Mouse (Mus musculus): ENCODE data around the gene Miga2.
"Not testable (repeated sequence)": the region's sequence is repeated elsewhere in the genome, so short reads cannot be mapped to it uniquely, and the experiment has no call there.

Gene Miga2

GRCm38 (mm10) chr2:30397986-30398512, 34.0 kb downstream of the Miga2 start:
- DNase-seq (ENCODE audit: low spot score in 2 of 2), result no peak

GRCm38 (mm10) chr2:30399191-30400171, 35.4 kb downstream of the Miga2 start:
- no peak for DNase-seq (ENCODE audit: low spot score in 2 of 2)

- no peak for DNase-seq (ENCODE audit: low spot score in 2 of 2)
These were observed 37.5 kb downstream of the Miga2 start for GRCm38 (mm10) chr2:30401581-30401980.

DNA sequence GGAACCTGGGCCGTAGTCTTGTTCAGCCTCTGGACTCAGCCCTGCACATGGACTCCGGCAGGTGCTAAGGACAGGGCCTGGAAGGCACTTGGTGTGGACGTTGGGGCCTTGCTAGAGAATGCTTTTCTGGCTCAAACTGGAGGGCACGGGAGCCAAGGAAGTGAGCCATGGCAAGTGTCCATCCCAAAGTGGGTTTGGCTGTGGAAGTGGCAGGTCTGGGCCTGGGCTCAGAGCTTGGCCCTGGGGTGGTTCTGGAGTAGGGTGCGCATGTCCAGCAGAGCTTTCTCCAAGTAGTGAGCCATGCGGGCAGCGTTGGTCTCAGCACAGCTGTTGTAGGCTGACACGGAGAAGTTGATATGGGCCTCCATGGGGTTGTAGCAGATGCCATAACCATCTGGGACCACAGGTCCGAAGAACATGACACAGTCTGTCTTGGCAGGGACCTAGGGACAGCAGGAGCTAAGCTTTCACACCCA, 38.4 kb downstream of the Miga2 start:
- DNase-seq (ENCODE audit: low spot score in 2 of 2), result no peak

- DNase-seq (ENCODE audit: low spot score in 2 of 2), result no peak
These were observed 38.8 kb downstream of the Miga2 start for GRCm38 (mm10) chr2:30402843-30403242.

- DNase-seq (ENCODE audit: low spot score in 2 of 2), result no peak
These were observed 39.8 kb downstream of the Miga2 start for GRCm38 (mm10) chr2:30403870-30404269.

GRCm38 (mm10) chr2:30407221-30407620, 43.2 kb downstream of the Miga2 start:
- no peak for DNase-seq (ENCODE audit: low spot score in 2 of 2)

GRCm38 (mm10) chr2:30407778-30408177, 43.7 kb downstream of the Miga2 start:
- no peak for DNase-seq (ENCODE audit: low spot score in 2 of 2)

GRCm38 (mm10) chr2:30408452-30409100, 44.5 kb downstream of the Miga2 start:
- DNase-seq (ENCODE audit: low spot score in 2 of 2), result no peak

DNA sequence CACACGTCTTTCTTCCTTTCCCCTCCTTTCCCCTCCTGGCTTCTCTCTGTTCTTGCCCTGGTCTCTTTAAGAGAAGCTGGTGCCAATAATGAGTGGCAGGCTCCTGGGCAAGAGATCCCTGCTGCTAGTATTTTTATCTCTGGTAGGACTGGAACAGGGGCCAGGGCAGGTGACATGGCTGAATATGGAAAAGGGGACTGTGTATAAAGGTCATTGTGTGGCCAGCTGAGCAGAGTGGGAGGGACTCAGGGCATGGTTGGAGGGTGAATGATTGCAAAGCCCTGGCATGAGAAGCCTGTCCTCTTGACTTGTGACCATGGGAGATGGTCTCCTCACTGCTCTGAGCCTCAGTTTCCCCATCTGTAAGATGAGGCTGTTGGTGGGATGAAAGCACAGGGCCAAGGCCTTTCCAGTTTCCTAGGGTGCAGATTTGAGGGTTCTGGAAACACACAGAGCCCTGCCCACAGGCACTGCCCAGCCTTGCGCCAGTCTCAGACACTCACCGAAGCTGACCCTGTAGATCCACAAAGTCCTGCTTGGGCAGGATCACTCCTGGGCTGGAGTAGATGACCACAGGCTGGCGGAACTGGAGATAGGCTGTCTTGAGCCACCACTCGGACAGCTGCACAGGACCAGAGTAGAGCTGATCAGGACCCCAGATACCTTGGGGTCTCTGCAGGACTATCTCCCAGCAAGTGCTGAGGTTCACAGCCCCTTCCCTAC, 45.6 kb downstream of the Miga2 start:
- no peak for DNase-seq (ENCODE audit: low spot score in 2 of 2)

DNA sequence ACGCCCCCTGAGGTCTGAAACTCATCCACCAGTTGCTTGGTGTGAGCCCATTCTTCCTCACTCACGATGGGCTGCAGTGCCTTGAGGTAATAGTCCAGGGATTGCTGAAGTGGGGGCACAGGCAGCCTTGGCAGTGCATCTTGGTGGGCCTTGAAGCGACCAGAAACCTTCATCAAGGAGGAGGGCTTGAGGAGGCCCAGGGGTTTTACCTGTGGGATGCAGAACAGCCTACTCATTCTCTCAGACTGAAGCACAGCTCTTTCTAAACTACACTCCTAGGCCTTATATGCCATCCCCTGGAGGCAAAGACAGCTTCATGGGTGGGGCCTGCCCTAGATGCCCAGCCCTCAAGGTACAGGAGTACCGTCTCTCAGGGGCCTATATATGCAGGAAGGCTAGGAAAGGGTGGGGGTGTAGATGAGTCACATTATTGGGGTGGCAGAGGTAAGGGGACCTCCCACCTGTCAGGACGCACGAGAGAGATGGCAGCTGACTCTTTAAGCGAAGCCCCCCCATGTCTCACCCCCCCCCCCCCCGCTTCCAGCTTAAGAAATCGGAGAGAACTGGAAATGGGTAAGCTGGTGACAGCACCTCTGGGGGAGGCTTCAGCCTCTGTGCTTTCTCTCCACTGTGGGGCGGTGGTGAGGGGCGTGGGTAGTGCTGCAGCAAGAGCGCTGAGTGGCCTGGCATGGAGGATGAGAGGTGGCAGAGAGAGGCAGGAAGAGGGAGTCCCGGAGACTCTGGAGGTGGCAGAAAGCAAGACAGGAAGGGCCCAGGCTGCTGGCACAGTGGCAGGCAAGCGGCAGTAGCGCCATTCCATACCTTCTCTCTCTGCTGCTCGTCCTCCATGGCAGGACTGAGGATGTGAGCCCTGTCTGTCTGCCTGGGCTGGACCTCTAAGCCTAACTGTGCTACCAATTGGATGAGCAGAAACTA, 49.3 kb downstream of the Miga2 start:
- DNase-seq (ENCODE audit: low spot score in 2 of 2), result peak; percentile 72 to 74

DNA sequence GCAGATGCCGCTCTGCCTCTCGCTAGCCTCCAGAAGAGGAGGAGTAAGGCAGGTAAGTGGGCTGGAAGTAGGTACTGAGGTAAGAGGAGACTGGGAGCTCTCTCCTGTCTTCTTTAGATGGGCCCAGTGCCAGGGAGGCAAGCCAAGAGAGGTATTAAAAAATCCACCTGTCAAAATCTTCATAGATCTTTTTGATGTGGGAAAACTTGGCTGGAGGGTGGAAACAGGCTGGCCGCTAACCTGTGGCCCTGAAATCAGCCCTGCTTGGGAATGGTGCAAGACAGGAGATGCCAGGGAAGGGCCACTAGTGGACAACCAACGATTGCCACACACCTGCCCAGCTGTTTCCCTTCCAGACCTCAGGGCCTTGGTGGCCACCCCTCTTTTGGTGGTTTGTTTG, 50.1 kb downstream of the Miga2 start:
- no peak for DNase-seq (ENCODE audit: low spot score in 2 of 2)

DNA sequence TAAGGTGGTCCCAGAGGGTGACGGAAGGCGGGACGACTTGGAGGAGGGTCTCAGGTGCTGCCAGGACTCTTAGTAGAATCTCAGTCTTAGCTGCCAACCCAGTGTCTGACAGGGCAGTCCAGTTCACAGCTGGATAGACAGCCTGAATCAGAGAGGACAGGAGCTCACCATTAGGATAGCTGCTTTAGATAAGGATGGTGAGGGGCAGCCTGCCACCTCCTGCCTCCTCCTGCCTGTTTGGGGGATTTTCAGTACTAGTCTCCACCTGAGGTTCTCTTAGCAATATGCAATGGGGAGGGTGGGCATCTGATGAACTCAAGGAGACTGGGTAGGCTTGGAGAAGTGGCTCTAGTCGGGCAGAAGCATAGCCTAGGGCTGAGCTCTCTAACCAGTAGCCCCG, 50.6 kb downstream of the Miga2 start:
- no peak for DNase-seq (ENCODE audit: low spot score in 2 of 2)

- peak; percentile 90 to 93 for DNase-seq (ENCODE audit: low spot score in 2 of 2)
These were observed 51.3 kb downstream of the Miga2 start, which contains the start of gene Crat for GRCm38 (mm10) chr2:30415157-30415935. Crat (minus strand) TSS chr2:30415813.

DNA sequence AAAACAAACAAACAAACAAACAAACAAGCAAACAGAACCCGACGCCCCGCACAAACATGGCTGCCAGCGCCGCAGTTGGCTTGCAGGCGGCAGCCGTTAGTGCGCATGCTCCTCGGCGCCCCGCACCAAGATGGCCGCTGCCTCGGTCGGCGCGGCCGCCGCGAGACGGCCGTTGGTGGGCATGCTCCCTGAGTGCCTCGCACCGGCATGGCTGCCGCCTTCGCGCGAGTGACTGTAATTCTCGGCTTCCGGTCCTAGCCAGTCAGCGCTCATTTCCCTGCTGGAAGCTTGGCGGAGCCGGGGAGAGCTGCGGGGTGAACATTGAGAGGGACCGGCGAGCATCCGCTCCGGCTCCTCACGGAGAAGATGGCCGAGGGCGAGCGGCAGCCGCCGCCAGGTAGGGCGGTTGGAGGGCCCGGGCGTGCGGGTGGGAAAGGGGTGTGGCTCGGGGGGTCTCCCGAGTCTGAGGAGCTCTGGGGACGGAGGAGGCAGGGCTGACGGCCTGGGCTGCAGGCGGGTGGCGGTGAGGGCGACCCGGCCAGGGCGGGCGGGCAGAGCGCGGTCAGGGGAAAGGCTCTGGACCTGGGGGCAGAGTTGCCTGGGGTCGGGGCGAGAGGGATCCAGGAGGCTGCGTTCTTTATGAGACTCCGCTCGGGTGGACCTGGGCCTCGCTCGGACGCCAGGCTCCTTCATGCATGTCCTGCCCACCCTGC, 52.1 kb downstream of the Miga2 start, which contains the start of gene Ptpa:
Gene Ptpa (plus strand): TSS at position 104 of the 713 bp plus-strand sequence.
- DNase-seq (ENCODE audit: low spot score in 2 of 2), result peak; percentile 92 to 94

DNA sequence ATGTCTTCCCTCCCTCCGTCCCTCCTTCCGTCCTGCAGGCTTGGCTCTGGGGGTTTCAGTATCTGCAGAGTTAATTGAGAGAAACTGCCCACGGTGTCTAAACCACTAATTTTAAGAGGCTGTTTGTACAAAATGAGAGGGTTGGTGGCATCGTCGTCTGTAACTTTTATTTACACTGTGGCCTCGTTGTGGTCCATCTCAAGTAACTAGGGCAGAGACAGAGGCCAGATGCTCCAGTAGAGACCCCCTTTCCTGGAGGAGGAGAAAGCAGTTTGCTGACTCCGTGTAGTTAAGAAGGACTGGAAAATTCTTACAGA, 52.6 kb downstream of the Miga2 start:
- no peak for DNase-seq (ENCODE audit: low spot score in 2 of 2)

GRCm38 (mm10) chr2:30417154-30417553, 53.1 kb downstream of the Miga2 start:
- DNase-seq (ENCODE audit: low spot score in 2 of 2), result not testable (repeated sequence)

DNA sequence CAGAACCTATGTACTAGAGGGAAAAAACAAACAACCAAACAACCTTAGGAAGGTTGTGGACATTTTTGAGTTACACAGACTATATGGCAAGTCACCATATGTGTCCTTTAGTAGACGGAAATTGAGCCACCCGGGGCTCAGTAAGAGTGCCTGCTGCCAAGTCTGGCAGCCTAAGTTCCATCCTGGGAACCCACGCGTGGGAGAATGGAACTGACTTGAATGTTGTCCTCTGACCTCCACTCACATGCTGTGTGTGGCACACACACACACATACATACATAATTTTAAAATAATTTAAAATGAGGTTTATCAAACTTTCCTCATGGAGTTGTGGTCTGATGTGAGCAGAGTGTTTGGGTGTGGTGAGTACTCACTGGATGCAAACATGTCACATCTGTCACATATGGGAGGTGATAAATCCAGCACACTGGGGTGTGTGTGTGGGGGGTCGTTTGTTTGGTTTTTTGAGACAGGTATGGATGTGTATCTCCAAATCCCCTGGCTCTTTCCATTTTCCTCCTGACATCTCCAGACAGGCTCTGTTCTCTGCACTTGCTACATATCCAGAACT, 53.6 kb downstream of the Miga2 start:
- no peak for DNase-seq (ENCODE audit: low spot score in 2 of 2)

DNA sequence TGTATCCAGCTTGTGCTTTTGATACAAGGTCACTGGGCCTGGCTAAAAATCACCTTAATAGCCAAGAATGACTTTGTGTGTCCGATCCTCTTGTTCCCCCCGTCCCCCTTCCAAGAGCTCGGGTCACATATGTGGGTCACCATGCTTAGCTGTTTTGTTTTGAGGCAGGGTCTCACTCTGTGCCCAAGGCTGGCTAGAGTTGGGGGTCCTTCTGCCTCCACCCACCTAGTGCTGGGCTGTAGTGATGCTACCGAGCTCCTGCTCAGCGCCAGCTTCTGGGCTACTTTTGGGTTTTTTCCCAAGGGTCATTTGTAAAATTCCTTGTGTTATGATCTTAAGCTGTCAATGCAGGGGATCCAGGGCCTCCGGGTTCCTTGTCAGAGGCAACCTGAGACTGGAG, 54.2 kb downstream of the Miga2 start:
- DNase-seq (ENCODE audit: low spot score in 2 of 2), result no peak
